Mouse (Mus musculus) neural tube, embryonic 11.5 days (tissue): ENCODE data around the gene Gm14743. TPM values are rescaled to one million over a fixed set of nuclear protein-coding genes. Genes with fewer than 3 reads are reported as not detected.
"Not testable (repeated sequence)": the region's sequence is repeated elsewhere in the genome, so short reads cannot be mapped to it uniquely, and the experiment has no call there.

Experiments
- ATAC-seq: fragments of 200-750 bp; cut with Nextera tagmentation; 2 replicates; pipeline ENCODE4 v1.8.0; 2017; ENCODE audit warnings: moderate number of reproducible peaks, mild to moderate bottlenecking, moderate TSS enrichment, moderate library complexity; ENCODE audit not compliant: insufficient read depth, low FRiP score, low TSS enrichment
- DNase-seq: peaks from one replicate; pipeline ENCODE4 v3.0.0-alpha.2; 2015; ENCODE audit warnings: low spot score
- H3K27ac ChIP-seq: fragments of 300-500 bp; sonication (generic); 2 replicates; pipeline ENCODE4 v1.5.1; 2014; ENCODE audit warnings: low read depth, mild to moderate bottlenecking, low read length
- H3K27me3 ChIP-seq: fragments of 300-500 bp; sonication (generic); 2 replicates; pipeline ENCODE4 v1.6.1; 2014; ENCODE audit warnings: mild to moderate bottlenecking, low read length, mixed read lengths; ENCODE audit not compliant: control insufficient read depth, insufficient read depth
- H3K36me3 ChIP-seq: fragments of 300-500 bp; sonication (generic); 2 replicates; pipeline ENCODE4 v1.6.1; 2014; ENCODE audit warnings: mild to moderate bottlenecking, low read length, moderate library complexity, mixed read lengths; ENCODE audit not compliant: control insufficient read depth, insufficient read depth
- H3K4me1 ChIP-seq: fragments of 300-500 bp; sonication (generic); 2 replicates; pipeline ENCODE4 v1.6.1; 2014; ENCODE audit warnings: low read length, mixed read lengths; ENCODE audit not compliant: control insufficient read depth, insufficient read depth
- H3K4me2 ChIP-seq: fragments of 300-500 bp; sonication (generic); 2 replicates; pipeline ENCODE4 v1.6.1; 2014; ENCODE audit warnings: low read depth, mild to moderate bottlenecking, moderate library complexity
- H3K4me3 ChIP-seq: fragments of 300-500 bp; sonication (generic); 2 replicates; pipeline ENCODE4 v1.5.1; 2014; ENCODE audit warnings: low read depth, low read length
- H3K9ac ChIP-seq: fragments of 300-500 bp; sonication (generic); 2 replicates; pipeline ENCODE4 v1.6.1; 2014; ENCODE audit warnings: mild to moderate bottlenecking, low read length
- H3K9me3 ChIP-seq: fragments of 300-500 bp; sonication (generic); 2 replicates; pipeline ENCODE4 v1.6.1; 2016; ENCODE audit warnings: low read length; ENCODE audit not compliant: control insufficient read depth
- WGBS: fragments of 180-500 bp; shearing (Covaris S2); extraction: QIAGEN DNeasy Blood & Tissue Kit; methylation state at CpG from one replicate; pipeline ENCODE4 v1.1.7; 2014; 5-methylcytosine and 5-hydroxymethylcytosine counted together
- polyA plus RNA-seq: library from polyadenylated mRNA; unstranded; fragments of >200 nt; fragmentation: Nextera tagmentation; extraction: Ambion mirVana; gene quantifications from 2 replicates; pipeline ENCODE4 v1.2.1, GENCODE M21; 2014

Gm14743 gene
- polyA plus RNA-seq, result not detected in 2 replicates

DNA sequence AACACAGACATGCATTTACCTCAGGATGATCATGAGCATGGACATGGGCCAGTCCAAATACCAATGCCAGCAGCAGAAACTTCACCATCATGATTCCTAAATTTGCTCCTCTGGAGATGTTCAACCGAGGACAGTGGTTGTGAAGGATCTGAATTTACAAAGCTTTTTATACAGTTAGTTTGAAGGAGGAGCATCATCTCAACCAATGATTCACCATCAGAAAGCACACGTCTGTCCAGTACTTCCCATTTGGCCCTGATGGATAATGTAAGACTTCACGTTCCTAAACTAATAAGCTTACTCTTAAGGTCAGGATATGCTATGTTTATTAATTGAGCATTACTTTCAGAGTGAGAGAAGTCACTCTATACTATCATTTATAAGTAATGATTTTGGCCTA, at the start of gene Gm14743:
Gene Gm14743, minus strand, starts transcription at position 101 of the 400 bp plus-strand sequence.
- WGBS, result no CpG with 5 or more reads among the region's 3 CpGs
- DNase-seq, H3K9ac ChIP-seq, H3K27me3 ChIP-seq, H3K4me3 ChIP-seq, H3K4me2 ChIP-seq, H3K36me3 ChIP-seq, ATAC-seq, H3K9me3 ChIP-seq, H3K4me1 ChIP-seq, H3K27ac ChIP-seq: not testable (repeated sequence)

DNA sequence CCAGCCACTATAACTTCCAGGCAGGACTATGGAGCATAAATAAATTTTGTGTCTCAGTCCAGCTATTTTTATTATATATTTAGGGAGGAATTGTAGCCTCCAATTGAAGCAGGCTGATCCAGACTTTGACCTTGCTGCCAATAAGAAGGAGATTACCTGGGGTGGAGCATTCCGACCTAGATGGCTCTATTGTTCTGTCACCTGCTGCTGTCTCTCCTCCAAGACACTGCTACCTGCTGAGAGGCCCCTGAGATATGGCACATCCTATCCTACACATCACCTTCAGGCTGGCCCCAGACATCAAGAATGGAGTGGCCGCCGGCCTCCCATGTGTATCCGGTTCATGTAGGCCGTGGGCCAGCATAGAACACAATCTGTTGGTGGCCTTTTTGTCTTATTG, 42.9 kb downstream of the Gm14743 start:
- Histone ChIP-seq H3K27ac (no peak overlapping the region), H3K4me1 (no peaks in the 10 kb centered on the region), H3K36me3 (no peaks in the 10 kb centered on the region), H3K9ac (no peak overlapping the region), H3K9me3 (no peaks in the 10 kb centered on the region), H3K4me2 (no peak overlapping the region), H3K27me3 (no peaks in the 10 kb centered on the region), H3K4me3 (no peak overlapping the region)
- DNase-seq (no peak), ATAC-seq (no peak)
- WGBS, result 94% methylated on average over 5 of the region's 5 CpGs

DNA sequence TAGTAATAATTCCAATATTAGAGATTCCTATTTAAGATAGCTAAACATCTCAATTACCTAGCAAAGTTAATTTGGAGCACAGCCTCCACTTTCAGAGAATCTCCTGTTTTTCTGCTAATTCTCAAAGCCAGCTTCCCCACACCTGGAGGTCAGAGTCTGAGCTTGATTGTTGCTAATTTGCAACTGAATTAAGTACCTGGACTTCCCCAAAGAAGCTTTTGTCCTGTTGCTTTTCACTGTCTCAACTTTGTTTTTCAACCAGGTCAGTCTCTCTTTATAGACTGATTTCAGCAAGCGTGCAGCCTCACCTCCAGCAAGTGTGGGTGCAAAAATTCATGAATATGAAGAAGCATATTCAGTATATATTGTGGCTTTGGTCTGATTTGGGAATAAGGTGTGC, 43.5 kb downstream of the Gm14743 start:
- 69% methylated on average over 1 of the region's 1 CpGs for WGBS
- not testable (repeated sequence) for DNase-seq, H3K9me3 ChIP-seq, H3K36me3 ChIP-seq, H3K4me3 ChIP-seq, H3K27ac ChIP-seq, H3K27me3 ChIP-seq, H3K4me1 ChIP-seq, ATAC-seq, H3K4me2 ChIP-seq, H3K9ac ChIP-seq

Other genes starting within 250 kb of the Gm14743 start
- not detected in 2 replicates for gene Obp1a, start 154.5 kb downstream of the Gm14743 start, polyA plus RNA-seq
- gene Gm5938, start 120.5 kb downstream of the Gm14743 start, polyA plus RNA-seq, result not detected in 2 replicates
- not detected in 2 replicates for gene Obp1b, start 59.1 kb downstream of the Gm14743 start, polyA plus RNA-seq
- not detected in 2 replicates for gene 4930480E11Rik, start 123.7 kb upstream of the Gm14743 start, polyA plus RNA-seq